Mouse (Mus musculus) kidney, postnatal 25 days (tissue): ENCODE results near the gene Mbtd1.
A peak's percentile ranks its signal among the peaks of the same experiment; 100 is the strongest.
"Not testable (repeated sequence)": the region's sequence is repeated elsewhere in the genome, so short reads cannot be mapped to it uniquely, and the experiment has no call there.

ENCODE experiments used
- DNase-seq, 2 experiments: peaks; one replicate each; pipeline ENCODE4 v3.0.0; 2021; ENCODE audit warnings: mixed read lengths in 2 of 2

Gene Mbtd1

GRCm38 (mm10) chr11:93885572-93886410 is at the start of gene Mbtd1, which contains the start of gene Utp18:
Gene Mbtd1 (plus strand): TSS chr11:93885852.
Gene Utp18 (minus strand): TSS chr11:93885766.
- peak; percentile 98 to 99 for DNase-seq

- DNase-seq = no peak
Measured at GRCm38 (mm10) chr11:93847342-93847741, 38.3 kb upstream of the Mbtd1 start.

GRCm38 (mm10) chr11:93852546-93852945 is 33.1 kb upstream of the Mbtd1 start:
- no peak for DNase-seq

- peak; percentile 71 to 86 for DNase-seq
Measured at GRCm38 (mm10) chr11:93856284-93856955, 29.2 kb upstream of the Mbtd1 start.

GRCm38 (mm10) chr11:93860540-93861172 is 25.0 kb upstream of the Mbtd1 start:
- DNase-seq = no peak

GRCm38 (mm10) chr11:93861193-93861592 is 24.5 kb upstream of the Mbtd1 start:
- no peak for DNase-seq

- no peak for DNase-seq
Measured at GRCm38 (mm10) chr11:93862045-93862623, 23.5 kb upstream of the Mbtd1 start.

- no peak for DNase-seq
Measured at GRCm38 (mm10) chr11:93862638-93863037, 23.0 kb upstream of the Mbtd1 start.

- DNase-seq = no peak
Measured at GRCm38 (mm10) chr11:93884068-93884467, 1.6 kb upstream of the Mbtd1 start.

GRCm38 (mm10) chr11:93884901-93885571 is 616 bp upstream of the Mbtd1 start:
- peak; percentile 62 to 87 for DNase-seq

- DNase-seq = peak; percentile 24 to 56
Measured at GRCm38 (mm10) chr11:93886411-93887079, 893 bp downstream of the Mbtd1 start.

- no peak for DNase-seq
Measured at GRCm38 (mm10) chr11:93887080-93887447, 1.4 kb downstream of the Mbtd1 start.

GRCm38 (mm10) chr11:93897732-93898131 is 12.1 kb downstream of the Mbtd1 start:
- DNase-seq = no peak

- no peak for DNase-seq
Measured at GRCm38 (mm10) chr11:93906834-93907233, 21.2 kb downstream of the Mbtd1 start.

GRCm38 (mm10) chr11:93907839-93908238 is 22.2 kb downstream of the Mbtd1 start:
- no peak for DNase-seq

- DNase-seq = no peak
Measured at GRCm38 (mm10) chr11:93908829-93909228, 23.2 kb downstream of the Mbtd1 start.

GRCm38 (mm10) chr11:93911603-93912002 is 26.0 kb downstream of the Mbtd1 start:
- no peak for DNase-seq

- not testable (repeated sequence) for DNase-seq
Measured at GRCm38 (mm10) chr11:93915019-93915418, 29.4 kb downstream of the Mbtd1 start.

- DNase-seq = peak in 1 of 2 experiments; percentile 15
Measured at GRCm38 (mm10) chr11:93929106-93929505, 43.5 kb downstream of the Mbtd1 start.

GRCm38 (mm10) chr11:93940906-93941305 is 55.3 kb downstream of the Mbtd1 start:
- no peak for DNase-seq

GRCm38 (mm10) chr11:93944986-93945385 is 59.3 kb downstream of the Mbtd1 start:
- DNase-seq = no peak
